Mouse (Mus musculus): ENCODE data around the gene Gtpbp6. TPM values are rescaled to one million over a fixed set of nuclear protein-coding genes. Genes with fewer than 3 reads are reported as not detected.
"Not testable (repeated sequence)": the region's sequence is repeated elsewhere in the genome, so short reads cannot be mapped to it uniquely, and the experiment has no call there.

Gene Gtpbp6
- total RNA-seq, 2 experiments from 2014 or later = 9.2 to 20.4 TPM

GRCm38 (mm10) chr5:110100921-110101631 is 6.9 kb downstream of the Gtpbp6 start:
- ATAC-seq (replicated peaks; ENCODE audit: poor library complexity, severe bottlenecking) = peak; percentile 47

GRCm38 (mm10) chr5:110099656-110100580 is 8.1 kb downstream of the Gtpbp6 start, which contains the start of gene Plcxd1:
Plcxd1 (plus strand) TSS chr5:110099969.
- no peak for ATAC-seq (replicated peaks; ENCODE audit: poor library complexity, severe bottlenecking)

GRCm38 (mm10) chr5:110098991-110099477 is 9.0 kb downstream of the Gtpbp6 start:
- no peak for ATAC-seq (replicated peaks; ENCODE audit: poor library complexity, severe bottlenecking)

GRCm38 (mm10) chr5:110094847-110095213 is 13.2 kb downstream of the Gtpbp6 start:
- ATAC-seq (replicated peaks; ENCODE audit: poor library complexity, severe bottlenecking) = peak; percentile 20

- peak; percentile 98 for ATAC-seq (replicated peaks; ENCODE audit: poor library complexity, severe bottlenecking)
Measured at GRCm38 (mm10) chr5:110094030-110094846, 13.8 kb downstream of the Gtpbp6 start, which contains the start of gene Gm35315. Gm35315 (minus strand) TSS chr5:110094420.

- no peak for ATAC-seq (replicated peaks; ENCODE audit: poor library complexity, severe bottlenecking)
Measured at GRCm38 (mm10) chr5:110091546-110091945, 16.5 kb downstream of the Gtpbp6 start.

- ATAC-seq (replicated peaks; ENCODE audit: poor library complexity, severe bottlenecking) = no peak
Measured at GRCm38 (mm10) chr5:110086161-110086866, 21.7 kb downstream of the Gtpbp6 start.

- ATAC-seq (replicated peaks; ENCODE audit: poor library complexity, severe bottlenecking) = no peak
Measured at GRCm38 (mm10) chr5:110082961-110083360, 25.0 kb downstream of the Gtpbp6 start.

GRCm38 (mm10) chr5:110072413-110072812 is 35.6 kb downstream of the Gtpbp6 start, which contains the start of gene Gm17655:
Gm17655 (minus strand) TSS chr5:110072513.
- not testable (repeated sequence) for ATAC-seq (replicated peaks; ENCODE audit: poor library complexity, severe bottlenecking)

- peak; percentile 98 for ATAC-seq (replicated peaks; ENCODE audit: poor library complexity, severe bottlenecking)
Measured at GRCm38 (mm10) chr5:110057637-110058408, 50.2 kb downstream of the Gtpbp6 start.

Other genes with a start within 250 kb of the Gtpbp6 start
- 26.2 and 35.1 TPM in 2 replicates for gene Gm15446, start 184.8 kb downstream of the Gtpbp6 start, total RNA-seq (2014; fragmentation: Nextera tagmentation)
- 73.0 and 188 TPM in 2 replicates for gene Gm15446, start 184.8 kb downstream of the Gtpbp6 start, total RNA-seq (2017)
- gene Zfp932, start 111.7 kb downstream of the Gtpbp6 start, total RNA-seq (2014; fragmentation: Nextera tagmentation) = 31.7 and 62.0 TPM in 2 replicates
- gene Zfp932, start 111.7 kb downstream of the Gtpbp6 start, total RNA-seq (2017) = 63.1 and 110 TPM in 2 replicates
- gene Gm17655, start 35.7 kb downstream of the Gtpbp6 start, total RNA-seq (2014; fragmentation: Nextera tagmentation) = 5.2 and 20.4 TPM in 2 replicates
- 4.4 and 12.0 TPM in 2 replicates for gene Gm17655, start 35.7 kb downstream of the Gtpbp6 start, total RNA-seq (2017)
- gene Gm35315, start 13.8 kb downstream of the Gtpbp6 start, total RNA-seq (2014; fragmentation: Nextera tagmentation) = 0.73 and 1.7 TPM in 2 replicates
- 0.72 and 1.6 TPM in 2 replicates for gene Gm35315, start 13.8 kb downstream of the Gtpbp6 start, total RNA-seq (2017)
- gene Plcxd1, start 8.2 kb downstream of the Gtpbp6 start, total RNA-seq (2014; fragmentation: Nextera tagmentation) = not detected in 2 replicates
- gene Plcxd1, start 8.2 kb downstream of the Gtpbp6 start, total RNA-seq (2017) = not detected in 2 replicates
- gene Zfp605, start 1.9 kb upstream of the Gtpbp6 start, total RNA-seq (2014; fragmentation: Nextera tagmentation) = 6.4 and 8.4 TPM in 2 replicates
- gene Zfp605, start 1.9 kb upstream of the Gtpbp6 start, total RNA-seq (2017) = 3.3 and 9.3 TPM in 2 replicates
- 28.0 and 33.3 TPM in 2 replicates for gene Chfr, start 27.6 kb upstream of the Gtpbp6 start, total RNA-seq (2014; fragmentation: Nextera tagmentation)
- 39.4 and 45.1 TPM in 2 replicates for gene Chfr, start 27.6 kb upstream of the Gtpbp6 start, total RNA-seq (2017)
- gene Golga3, start 68.5 kb upstream of the Gtpbp6 start, total RNA-seq (2014; fragmentation: Nextera tagmentation) = 16.9 and 23.9 TPM in 2 replicates
- gene Golga3, start 68.5 kb upstream of the Gtpbp6 start, total RNA-seq (2017) = 19.4 and 22.8 TPM in 2 replicates
- 31.4 and 42.7 TPM in 2 replicates for gene Ankle2, start 122.8 kb upstream of the Gtpbp6 start, total RNA-seq (2014; fragmentation: Nextera tagmentation)
- gene Ankle2, start 122.8 kb upstream of the Gtpbp6 start, total RNA-seq (2017) = 53.1 and 68.9 TPM in 2 replicates
- gene Pgam5, start 161.7 kb upstream of the Gtpbp6 start, total RNA-seq (2014; fragmentation: Nextera tagmentation) = 37.7 and 42.2 TPM in 2 replicates
- 41.4 and 45.0 TPM in 2 replicates for gene Pgam5, start 161.7 kb upstream of the Gtpbp6 start, total RNA-seq (2017)
- gene Pxmp2, start 178.0 kb upstream of the Gtpbp6 start, total RNA-seq (2014; fragmentation: Nextera tagmentation) = 9.7 TPM in 1 of 2 replicates, not detected in the other
- 4.3 and 6.3 TPM in 2 replicates for gene Pxmp2, start 178.0 kb upstream of the Gtpbp6 start, total RNA-seq (2017)
- gene Pole, start 178.1 kb upstream of the Gtpbp6 start, total RNA-seq (2014; fragmentation: Nextera tagmentation) = 92.1 and 96.7 TPM in 2 replicates
- 46.4 and 48.5 TPM in 2 replicates for gene Pole, start 178.1 kb upstream of the Gtpbp6 start, total RNA-seq (2017)
- not detected in 2 replicates for gene P2rx2, start 235.0 kb upstream of the Gtpbp6 start, total RNA-seq (2014; fragmentation: Nextera tagmentation)
- gene P2rx2, start 235.0 kb upstream of the Gtpbp6 start, total RNA-seq (2017) = not detected in 2 replicates
- gene Lrcol1, start 236.5 kb upstream of the Gtpbp6 start, total RNA-seq (2014; fragmentation: Nextera tagmentation) = not detected in 2 replicates
- not detected in 2 replicates for gene Lrcol1, start 236.5 kb upstream of the Gtpbp6 start, total RNA-seq (2017)

All from granulocyte monocyte progenitor cell, adult 5-6 weeks (primary cell).